Mouse (Mus musculus): ENCODE results near the gene Deup1.

Gene Deup1

GRCm38 (mm10) chr9:15533336-15534070, 94.2 kb downstream of the Deup1 start:
- peak in 1 of 2 experiments; percentile 38 for DNase-seq (ENCODE audit: low spot score in 2 of 2)

GRCm38 (mm10) chr9:15531204-15531603, 96.5 kb downstream of the Deup1 start:
- DNase-seq (ENCODE audit: low spot score in 2 of 2), result no peak

GRCm38 (mm10) chr9:15529965-15530320, 97.8 kb downstream of the Deup1 start:
- no peak for DNase-seq (ENCODE audit: low spot score in 2 of 2)

DNA sequence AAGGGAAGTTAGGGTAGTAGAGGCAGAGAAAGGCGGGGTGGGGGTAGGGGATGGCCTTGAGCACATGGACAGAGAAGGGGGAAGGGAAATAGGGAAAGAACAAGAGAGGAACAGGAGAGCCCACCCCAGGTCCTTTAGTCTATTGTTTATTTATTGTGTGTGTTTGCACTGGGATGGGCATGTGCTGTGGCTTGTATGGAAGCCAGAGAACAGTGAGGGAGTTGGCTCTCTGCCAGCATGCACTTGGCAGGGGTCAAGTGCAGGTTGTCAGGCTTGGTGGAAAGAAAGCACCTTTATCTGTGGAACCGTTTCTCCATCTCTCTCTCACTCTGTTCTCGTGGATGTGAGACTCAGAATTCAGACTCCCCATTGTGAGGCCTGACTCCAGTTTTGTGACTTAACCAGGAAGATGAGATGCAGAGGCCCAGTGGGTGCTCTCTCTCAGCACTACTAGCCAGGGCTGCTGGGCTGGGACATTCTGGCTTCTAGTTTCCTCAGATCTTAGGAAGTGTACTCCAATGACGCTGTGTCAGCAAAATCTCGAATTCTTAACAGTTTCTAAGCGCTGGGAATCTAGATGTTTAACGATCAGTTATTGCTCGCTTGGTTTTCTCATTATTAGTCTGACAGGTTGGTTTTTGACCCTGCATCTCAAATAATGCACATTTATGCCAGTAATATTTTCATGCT, 98.3 kb downstream of the Deup1 start:
- DNase-seq (ENCODE audit: low spot score in 2 of 2), result no peak

DNA sequence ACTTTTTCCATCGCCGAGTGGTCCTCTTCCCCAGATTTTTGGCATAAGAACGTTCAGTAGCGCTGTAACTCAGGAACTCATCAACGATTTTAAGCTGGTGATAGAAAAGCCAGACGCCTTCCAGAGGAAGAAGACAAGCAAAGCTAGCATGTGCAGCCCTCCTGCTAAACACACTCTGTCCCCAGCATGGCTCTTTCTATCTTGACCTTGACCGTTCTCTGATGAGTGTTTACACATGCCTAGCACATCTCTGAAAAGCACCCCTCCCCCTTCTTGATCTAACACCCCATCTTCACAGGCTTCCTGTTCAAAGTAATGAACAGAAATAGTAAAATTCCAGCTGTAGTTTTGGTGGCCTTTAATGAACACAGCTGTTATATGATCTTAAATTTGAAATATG, 99.4 kb downstream of the Deup1 start:
- no peak for DNase-seq (ENCODE audit: low spot score in 2 of 2)

DNA sequence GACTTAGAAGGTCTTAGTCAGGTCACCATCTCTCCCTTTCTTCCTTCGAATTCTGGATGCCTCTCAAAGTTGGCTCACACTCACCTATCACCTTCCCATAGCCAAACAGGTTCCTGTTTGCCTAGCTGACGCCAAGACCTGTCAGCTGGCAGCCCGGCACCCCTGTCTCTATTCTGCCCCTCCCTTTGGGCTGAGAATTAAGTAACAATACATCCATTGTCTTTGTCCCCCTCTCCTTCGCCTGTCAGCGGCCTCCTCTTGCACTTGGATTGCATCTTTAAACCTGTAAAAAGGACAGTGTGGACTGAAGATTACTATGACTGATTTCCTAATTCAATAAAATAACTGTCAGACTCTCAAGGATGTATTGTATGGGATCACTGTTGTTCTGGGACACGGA, 99.9 kb downstream of the Deup1 start:
- no peak for DNase-seq (ENCODE audit: low spot score in 2 of 2)

DNA sequence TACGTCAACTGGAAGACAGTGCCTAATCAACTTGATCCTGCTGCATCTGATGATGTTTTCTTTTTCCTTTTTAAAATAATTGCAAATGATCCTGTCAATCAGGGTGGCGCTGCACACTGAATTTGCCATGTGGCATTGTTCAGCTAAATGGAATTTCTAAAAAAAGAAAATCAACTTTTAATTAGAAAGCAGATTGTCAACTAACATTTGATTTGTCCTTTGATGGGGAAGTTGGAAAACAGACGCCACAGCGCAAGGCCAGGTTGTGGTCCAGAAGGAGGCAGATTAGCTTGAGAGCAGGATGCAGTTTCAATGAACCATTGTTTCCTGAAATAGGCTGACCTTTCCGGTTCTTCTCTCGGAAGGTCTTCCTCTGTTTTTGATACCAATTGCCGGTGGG, 101.2 kb downstream of the Deup1 start:
- DNase-seq (ENCODE audit: low spot score in 2 of 2), result no peak

GRCm38 (mm10) chr9:15525246-15525645, 102.5 kb downstream of the Deup1 start:
- DNase-seq (ENCODE audit: low spot score in 2 of 2), result no peak

DNA sequence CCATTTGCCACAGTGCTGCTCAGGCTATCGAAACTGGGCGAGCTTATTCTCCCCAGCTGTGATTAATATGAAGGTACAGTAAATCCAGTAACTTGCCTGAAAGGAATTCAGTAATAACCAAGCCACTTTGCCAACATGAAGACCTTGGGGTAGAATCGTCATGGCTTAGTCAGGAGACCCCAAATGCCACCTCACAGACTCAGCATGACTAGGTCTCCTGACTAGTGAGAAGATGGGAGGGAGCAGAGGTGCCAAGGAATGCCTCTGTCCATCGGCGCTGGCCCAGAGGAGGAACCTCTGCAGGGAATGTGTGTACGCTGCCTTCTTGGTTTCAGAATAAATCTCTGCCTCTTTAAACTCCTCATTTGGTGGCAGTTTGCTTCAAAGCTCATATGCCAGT, 104.1 kb downstream of the Deup1 start:
- no peak for DNase-seq (ENCODE audit: low spot score in 2 of 2)

DNA sequence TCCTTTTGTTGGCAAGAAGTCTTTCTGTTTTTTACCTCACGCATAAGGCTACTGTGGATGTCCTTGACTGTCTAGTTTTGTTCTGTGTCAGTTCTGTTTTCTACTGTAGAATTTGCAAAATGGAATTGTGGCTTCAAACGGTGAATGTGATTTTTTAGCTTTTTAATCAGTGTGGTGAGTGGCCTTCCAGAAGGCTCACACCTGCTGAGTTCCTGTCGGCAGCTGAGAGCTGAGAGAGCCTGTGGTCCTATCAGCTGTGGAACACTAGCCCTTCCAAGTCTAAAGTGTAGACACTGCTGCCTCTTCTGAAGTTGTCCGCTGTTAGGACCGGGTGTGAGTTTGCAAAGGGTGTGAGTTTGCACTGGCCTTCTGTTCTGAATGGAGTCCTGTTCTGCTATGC, 104.8 kb downstream of the Deup1 start:
- DNase-seq (ENCODE audit: low spot score in 2 of 2), result no peak

DNA sequence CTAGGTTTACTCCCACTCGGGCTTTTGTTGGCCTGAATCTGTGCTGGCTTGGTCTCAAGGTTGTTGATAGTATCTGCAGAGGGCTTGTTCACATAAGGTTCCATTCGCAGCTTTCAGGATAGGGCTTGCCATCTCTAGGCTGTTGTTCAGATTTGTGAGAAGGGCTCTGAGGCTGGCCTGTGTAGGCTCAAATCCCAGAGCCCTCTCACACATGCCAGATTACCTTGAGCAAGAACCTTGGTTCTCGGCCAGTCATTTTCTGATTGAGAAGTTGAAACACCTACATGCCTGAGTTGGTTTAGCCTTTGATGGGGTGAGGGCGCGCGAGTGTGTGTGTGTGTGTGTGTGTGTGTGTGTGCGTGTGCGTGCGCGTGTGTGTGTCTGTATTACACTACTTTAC, 105.4 kb downstream of the Deup1 start:
- DNase-seq (ENCODE audit: low spot score in 2 of 2), result no peak

DNA sequence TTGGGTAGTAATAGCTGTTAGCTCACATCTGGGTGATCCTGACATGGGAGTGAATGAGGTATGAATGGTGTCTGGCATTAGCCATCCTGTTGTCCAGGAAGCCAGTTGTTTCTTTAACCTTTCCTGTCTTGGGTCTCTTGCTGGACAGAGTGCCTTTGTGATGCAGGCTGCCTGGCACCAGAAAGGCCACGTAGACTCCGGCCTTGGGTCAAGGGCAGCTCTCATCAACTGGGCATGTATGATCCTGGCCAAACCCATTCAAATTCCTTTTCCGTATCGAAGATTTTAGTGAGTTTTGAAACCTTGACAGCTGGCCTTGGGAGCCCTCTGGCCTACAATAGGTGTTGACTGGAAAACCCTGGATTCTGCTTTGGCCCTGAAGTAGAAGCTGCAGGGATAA, 109.8 kb downstream of the Deup1 start:
- DNase-seq (ENCODE audit: low spot score in 2 of 2), result no peak

DNA sequence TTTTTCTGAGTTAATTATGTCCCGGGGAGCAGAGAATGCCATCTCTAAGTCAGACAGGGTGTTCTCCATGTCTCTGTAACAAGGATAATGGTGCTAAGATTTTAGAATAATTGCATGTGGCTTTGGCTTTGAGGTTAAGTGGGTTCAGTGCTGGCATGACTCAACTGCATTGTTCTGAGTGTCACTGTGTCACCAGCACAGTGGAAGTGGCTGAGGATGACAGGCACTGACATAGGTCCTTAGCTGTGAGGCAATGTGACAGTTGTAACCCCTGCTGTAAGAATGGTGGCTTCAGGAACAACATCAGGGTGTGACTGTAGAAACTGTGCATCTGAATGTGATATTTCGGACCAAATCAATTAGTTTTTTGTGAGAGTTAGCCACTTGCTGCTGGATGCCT, 111.7 kb downstream of the Deup1 start:
- no peak for DNase-seq (ENCODE audit: low spot score in 2 of 2)

- DNase-seq (ENCODE audit: low spot score in 2 of 2), result no peak
These were observed 114.8 kb downstream of the Deup1 start for GRCm38 (mm10) chr9:15512918-15513317.

DNA sequence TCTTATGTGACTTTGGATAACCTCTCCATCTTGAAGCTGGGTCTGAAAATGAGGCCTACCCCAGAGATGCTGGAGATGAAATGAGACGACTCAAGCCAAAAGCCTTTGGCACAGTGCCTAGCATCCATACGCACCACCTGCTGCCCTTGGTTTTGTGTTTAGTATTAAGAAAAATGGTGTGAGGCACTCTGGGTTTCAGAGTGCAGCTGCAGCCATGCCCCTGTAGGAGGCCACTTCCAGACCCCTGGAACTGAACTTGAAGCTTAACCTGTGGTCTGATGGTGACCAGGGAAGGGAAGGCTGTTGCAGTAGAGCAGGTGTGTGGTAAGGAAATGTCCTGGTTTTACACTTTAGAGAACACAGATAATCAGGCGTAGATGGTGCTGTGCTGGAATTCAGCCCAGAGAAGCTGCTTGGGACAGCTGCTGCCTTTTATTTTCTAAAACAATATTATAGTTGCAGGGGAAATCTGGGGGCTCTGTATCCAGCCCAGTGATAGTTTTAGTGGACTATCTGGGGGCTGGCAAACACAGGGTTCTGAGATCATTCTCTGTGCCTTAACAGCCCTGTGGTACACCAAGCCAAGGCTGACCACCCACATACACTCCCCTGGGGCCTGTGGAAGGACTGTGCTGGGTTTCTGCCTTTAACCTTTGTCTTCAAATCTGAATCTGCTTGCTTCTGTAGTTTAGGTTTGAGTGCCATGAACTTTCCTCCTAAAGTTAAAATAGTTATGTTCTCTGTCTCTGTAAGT, 117.0 kb downstream of the Deup1 start:
- DNase-seq (ENCODE audit: low spot score in 2 of 2), result no peak
